Mouse (Mus musculus): ENCODE results near the gene Zswim3.

Gene Zswim3

GRCm38 (mm10) chr2:164855572-164855971 is 50.7 kb downstream of the Zswim3 start:
- WGBS = 78% methylated on average over 5 of the region's 5 CpGs

- 2% methylated on average over 42 of the region's 42 CpGs for WGBS
Measured at GRCm38 (mm10) chr2:164856309-164857100, 51.6 kb downstream of the Zswim3 start.

- 2% methylated on average over 47 of the region's 47 CpGs for WGBS
Measured at GRCm38 (mm10) chr2:164857101-164857821, 52.4 kb downstream of the Zswim3 start, which contains the start of gene Pltp. TSS of gene Pltp (minus strand) at chr2:164857711.

- WGBS = 21% methylated on average over 19 of the region's 19 CpGs
Measured at GRCm38 (mm10) chr2:164857842-164858553, 53.1 kb downstream of the Zswim3 start.

- WGBS = 85% methylated on average over 2 of the region's 2 CpGs
Measured at GRCm38 (mm10) chr2:164859155-164859554, 54.3 kb downstream of the Zswim3 start.

- WGBS = 82% methylated on average over 9 of the region's 9 CpGs
Measured at GRCm38 (mm10) chr2:164859640-164860432, 54.9 kb downstream of the Zswim3 start.

- WGBS = 61% methylated on average over 4 of the region's 4 CpGs
Measured at GRCm38 (mm10) chr2:164861094-164861493, 56.2 kb downstream of the Zswim3 start.

- 35% methylated on average over 9 of the region's 9 CpGs for WGBS
Measured at GRCm38 (mm10) chr2:164862179-164862861, 57.4 kb downstream of the Zswim3 start.

- WGBS = 93% methylated on average over 8 of the region's 9 CpGs
Measured at GRCm38 (mm10) chr2:164863411-164863810, 58.5 kb downstream of the Zswim3 start.

- 76% methylated on average over 4 of the region's 4 CpGs for WGBS
Measured at GRCm38 (mm10) chr2:164864593-164864992, 59.7 kb downstream of the Zswim3 start.

- 65% methylated on average over 16 of the region's 16 CpGs for WGBS
Measured at GRCm38 (mm10) chr2:164866741-164867551, 62.0 kb downstream of the Zswim3 start.

- 93% methylated on average over 7 of the region's 7 CpGs for WGBS
Measured at GRCm38 (mm10) chr2:164867566-164867965, 62.7 kb downstream of the Zswim3 start.

GRCm38 (mm10) chr2:164868491-164868890 is 63.6 kb downstream of the Zswim3 start:
- WGBS = 72% methylated on average over 7 of the region's 7 CpGs
